Mouse (Mus musculus) small intestine, adult 2 months (tissue): ENCODE data around the gene Gm16506.
"Not testable (repeated sequence)": the region's sequence is repeated elsewhere in the genome, so short reads cannot be mapped to it uniquely, and the experiment has no call there.

Source experiments
- CTCF ChIP-seq: fragments of 200-500 bp; IDR thresholded peaks from 2 replicates; pipeline ENCODE4 v1.5.1; 2012; ENCODE audit warnings: low read depth, mild to moderate bottlenecking, control low read depth, inconsistent platforms, low read length, moderate library complexity, mixed read lengths; ENCODE audit not compliant: insufficient replicate concordance, insufficient read length; ENCODE audit errors: extremely low read depth
- POLR2A ChIP-seq: fragments of 200-500 bp; IDR thresholded peaks from 2 replicates; pipeline ENCODE4 v1.6.1; 2012; ENCODE audit warnings: low read depth, mild to moderate bottlenecking, control low read depth, inconsistent platforms, low read length, moderate library complexity

- TF ChIP-seq CTCF, POLR2A: not testable (repeated sequence)
Observed at GRCm38 (mm10) chr14:43747566-43747965, 20.3 kb upstream of the Gm16506 start, which contains the start of gene Gm6526.
